Mouse (Mus musculus) kidney, embryonic 16.5 days (tissue): ENCODE results near the gene Eif3b. TPM values are rescaled to one million over a fixed set of nuclear protein-coding genes. Genes with fewer than 3 reads are reported as not detected.
"Not testable (repeated sequence)": the region's sequence is repeated elsewhere in the genome, so short reads cannot be mapped to it uniquely, and the experiment has no call there.

Experiments used
- ATAC-seq: fragments of 200-750 bp; cut with Nextera tagmentation; 2 replicates; pipeline ENCODE4 v1.8.0; 2017; ENCODE audit warnings: moderate TSS enrichment; ENCODE audit not compliant: low FRiP score, low TSS enrichment
- H3K27ac ChIP-seq: fragments of 300-500 bp; sonication (generic); 2 replicates; pipeline ENCODE4 v1.5.1; 2014; ENCODE audit warnings: low read length
- H3K27me3 ChIP-seq: fragments of 300-500 bp; sonication (generic); 2 replicates; pipeline ENCODE4 v1.6.1; 2014; ENCODE audit warnings: low read length, control low read depth, mixed read lengths; ENCODE audit not compliant: insufficient read depth
- H3K36me3 ChIP-seq: fragments of 300-500 bp; sonication (generic); 2 replicates; pipeline ENCODE4 v1.6.1; 2014; ENCODE audit warnings: low read length, control low read depth, mixed read lengths; ENCODE audit not compliant: insufficient read depth
- H3K4me1 ChIP-seq: fragments of 300-500 bp; sonication (generic); 2 replicates; pipeline ENCODE4 v1.6.1; 2014; ENCODE audit warnings: low read length, control low read depth, mixed read lengths; ENCODE audit not compliant: insufficient read depth
- H3K4me2 ChIP-seq: fragments of 300-500 bp; sonication (generic); replicated peaks from 2 replicates; pipeline ENCODE4 v1.6.1; 2014; ENCODE audit warnings: low read depth, low read length
- H3K4me3 ChIP-seq: fragments of 300-500 bp; sonication (generic); 2 replicates; pipeline ENCODE4 v1.5.1; 2014; ENCODE audit warnings: mild to moderate bottlenecking, low read length
- H3K9ac ChIP-seq: fragments of 300-500 bp; sonication (generic); replicated peaks from 2 replicates; pipeline ENCODE4 v1.6.1; 2014; ENCODE audit warnings: low read length
- H3K9me3 ChIP-seq: fragments of 300-500 bp; sonication (generic); 2 replicates; pipeline ENCODE4 v1.6.1; 2016; ENCODE audit warnings: low read length, control low read depth
- WGBS: fragments of 180-500 bp; shearing (Covaris S2); extraction: QIAGEN DNeasy Blood & Tissue Kit; methylation state at CpG from one replicate; pipeline ENCODE4 v1.1.7; 2014; 5-methylcytosine and 5-hydroxymethylcytosine counted together
- microRNA-seq: library from miRNA; unstranded; fragments of <30 nt; microRNA quantifications from one replicate; pipeline ENCODE4, GENCODE M21; 2016
- polyA plus RNA-seq: library from polyadenylated mRNA; unstranded; fragments of >200 nt; fragmentation: Nextera tagmentation; extraction: Ambion mirVana; gene quantifications from 2 replicates; pipeline ENCODE4 v1.2.1, GENCODE M21; 2015

Eif3b gene
- polyA plus RNA-seq, 1 experiment from 2014 or later = 112 TPM

DNA sequence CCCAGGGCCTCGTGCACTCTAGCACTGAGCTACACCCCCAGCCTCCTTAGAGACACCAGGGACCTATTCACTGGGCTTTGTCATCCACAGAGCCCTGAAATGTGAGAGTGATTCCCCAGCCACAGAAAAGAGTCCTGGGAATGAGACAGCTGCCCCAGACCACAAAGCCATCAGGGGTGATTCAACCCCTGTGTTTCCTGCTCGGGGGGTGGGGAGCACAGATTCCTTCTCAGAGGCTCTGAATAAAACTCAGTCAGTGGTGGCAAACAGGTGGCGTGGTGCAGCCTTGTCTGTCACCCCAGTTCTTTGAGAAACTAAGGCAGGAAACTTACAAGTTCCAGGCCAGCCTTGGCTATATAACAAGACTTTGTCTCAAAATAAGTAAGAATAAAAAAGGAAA is 42.3 kb downstream of the Eif3b start:
- Histone ChIP-seq H3K4me3 (no peak overlapping the region), H3K27ac (no peak overlapping the region), H3K9me3 (peaks cover 19% of the 10 kb centered on the region), H3K36me3 (no peaks in the 10 kb centered on the region), H3K9ac (no peak overlapping the region), H3K4me1 (no peaks in the 10 kb centered on the region), H3K4me2 (no peak overlapping the region), H3K27me3 (no peaks in the 10 kb centered on the region)
- 73% methylated on average over 3 of the region's 3 CpGs for WGBS
- no peak for ATAC-seq

DNA sequence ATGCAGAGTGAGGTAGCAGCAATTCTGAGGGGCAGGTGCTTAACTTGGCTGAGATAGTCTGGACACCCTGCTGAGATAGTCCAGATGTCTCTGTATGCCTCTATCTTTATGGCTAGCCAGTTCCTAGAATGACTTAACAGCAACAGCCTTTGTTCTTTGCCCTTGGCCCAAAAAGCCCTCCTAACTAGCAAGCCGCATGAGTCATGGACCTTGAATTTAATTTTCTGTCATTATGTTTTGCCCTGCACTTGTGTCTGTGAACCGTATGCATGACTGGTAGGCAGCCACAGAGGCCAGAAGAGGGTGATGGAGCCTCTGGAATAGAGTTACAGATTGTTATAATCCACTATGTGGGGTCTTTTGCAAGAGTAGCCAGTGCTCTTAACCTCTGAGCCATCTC is 44.0 kb downstream of the Eif3b start:
- peaks cover 19% of the 10 kb centered on the region for H3K9me3 ChIP-seq
- not testable (repeated sequence) for ATAC-seq, H3K4me1 ChIP-seq, H3K36me3 ChIP-seq, H3K27me3 ChIP-seq, H3K4me3 ChIP-seq, H3K4me2 ChIP-seq, H3K9ac ChIP-seq, H3K27ac ChIP-seq
- WGBS = 80% methylated on average over 2 of the region's 2 CpGs

- ATAC-seq = no peak
- H3K4me2 ChIP-seq = no peak overlapping the region
- H3K4me1 ChIP-seq = no peaks in the 10 kb centered on the region
- WGBS = 72% methylated on average over 2 of the region's 2 CpGs
- no peak overlapping the region for H3K27ac ChIP-seq
- H3K9me3 ChIP-seq = peaks cover 19% of the 10 kb centered on the region
- H3K27me3 ChIP-seq = no peaks in the 10 kb centered on the region
- no peaks in the 10 kb centered on the region for H3K36me3 ChIP-seq
- no peak overlapping the region for H3K9ac ChIP-seq
- H3K4me3 ChIP-seq = no peak overlapping the region
These were observed 45.8 kb downstream of the Eif3b start for GRCm38 (mm10) chr5:140464943-140465342.

GRCm38 (mm10) chr5:140472336-140472735 is 53.2 kb downstream of the Eif3b start:
- ATAC-seq = no peak
- H3K4me1 ChIP-seq = no peaks in the 10 kb centered on the region
- no peaks in the 10 kb centered on the region for H3K27me3 ChIP-seq
- no peak overlapping the region for H3K4me3 ChIP-seq
- H3K9me3 ChIP-seq = peaks cover 4% of the 10 kb centered on the region; the same call in 1 of the 2 replicates
- no peak overlapping the region for H3K27ac ChIP-seq
- H3K4me2 ChIP-seq = no peak overlapping the region
- no peaks in the 10 kb centered on the region for H3K36me3 ChIP-seq
- WGBS = 74% methylated on average over 3 of the region's 3 CpGs
- H3K9ac ChIP-seq = no peak overlapping the region

DNA sequence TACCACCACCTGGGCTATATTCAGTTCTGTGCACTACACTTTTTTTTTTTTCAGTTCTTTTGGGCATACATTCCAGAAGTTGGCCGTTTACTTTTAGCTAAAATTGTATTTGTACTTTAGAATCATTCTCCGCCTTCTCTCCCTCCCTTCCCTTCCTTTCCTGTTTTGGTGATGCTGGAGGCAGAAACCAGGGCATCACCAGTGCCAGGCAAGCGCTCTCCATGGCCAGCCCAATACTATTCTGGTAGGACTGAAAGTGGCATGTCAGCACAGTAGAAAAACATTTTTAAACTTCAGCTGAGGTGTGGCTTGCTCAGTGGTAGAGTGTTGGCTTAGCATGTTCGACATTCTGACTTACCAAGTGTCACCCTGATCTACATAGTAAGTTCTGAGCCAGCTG is 62.3 kb downstream of the Eif3b start:
- no peaks in the 10 kb centered on the region for H3K36me3 ChIP-seq
- H3K9ac ChIP-seq = no peak overlapping the region
- ATAC-seq = no peak
- no peak overlapping the region for H3K4me3 ChIP-seq
- H3K4me1 ChIP-seq = no peaks in the 10 kb centered on the region
- no peak overlapping the region for H3K4me2 ChIP-seq
- WGBS = 73% methylated on average over 4 of the region's 4 CpGs
- no peaks in the 10 kb centered on the region for H3K27me3 ChIP-seq
- 0 out of 2 replicates have a peak, but pooled peaks cover 5% of the 10 kb centered on the region for H3K9me3 ChIP-seq
- no peak overlapping the region for H3K27ac ChIP-seq

DNA sequence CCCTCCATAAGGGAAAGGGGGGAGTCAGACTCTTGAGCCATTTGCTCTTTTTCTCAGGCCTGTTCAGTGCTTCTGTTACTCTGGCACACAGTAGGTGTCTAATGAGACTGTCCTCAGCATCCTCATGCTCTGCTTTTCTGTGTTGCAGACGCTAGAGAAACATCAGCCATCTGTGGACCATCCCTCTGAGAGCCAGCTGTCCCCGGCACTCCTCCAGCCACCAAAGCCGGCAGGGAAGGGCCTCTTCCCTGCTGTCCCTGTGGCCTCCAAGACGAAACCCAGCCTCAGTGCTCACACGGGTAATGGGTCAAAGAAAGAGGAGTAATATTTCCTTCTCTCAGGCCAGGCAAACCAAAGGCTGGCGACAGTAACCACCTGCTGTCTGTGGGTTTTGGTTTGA is 72.0 kb downstream of the Eif3b start:
- H3K9ac ChIP-seq = no peak overlapping the region
- ATAC-seq = no peak
- no peak overlapping the region for H3K4me2 ChIP-seq
- 49% methylated on average over 6 of the region's 6 CpGs for WGBS
- H3K4me3 ChIP-seq = no peak overlapping the region
- H3K27ac ChIP-seq = no peak overlapping the region
- H3K4me1 ChIP-seq = peaks cover 2% of the 10 kb centered on the region; the same call in 1 of the 2 replicates
- no peaks in the 10 kb centered on the region for H3K9me3 ChIP-seq
- peaks cover 6% of the 10 kb centered on the region for H3K27me3 ChIP-seq
- no peaks in the 10 kb centered on the region for H3K36me3 ChIP-seq

DNA sequence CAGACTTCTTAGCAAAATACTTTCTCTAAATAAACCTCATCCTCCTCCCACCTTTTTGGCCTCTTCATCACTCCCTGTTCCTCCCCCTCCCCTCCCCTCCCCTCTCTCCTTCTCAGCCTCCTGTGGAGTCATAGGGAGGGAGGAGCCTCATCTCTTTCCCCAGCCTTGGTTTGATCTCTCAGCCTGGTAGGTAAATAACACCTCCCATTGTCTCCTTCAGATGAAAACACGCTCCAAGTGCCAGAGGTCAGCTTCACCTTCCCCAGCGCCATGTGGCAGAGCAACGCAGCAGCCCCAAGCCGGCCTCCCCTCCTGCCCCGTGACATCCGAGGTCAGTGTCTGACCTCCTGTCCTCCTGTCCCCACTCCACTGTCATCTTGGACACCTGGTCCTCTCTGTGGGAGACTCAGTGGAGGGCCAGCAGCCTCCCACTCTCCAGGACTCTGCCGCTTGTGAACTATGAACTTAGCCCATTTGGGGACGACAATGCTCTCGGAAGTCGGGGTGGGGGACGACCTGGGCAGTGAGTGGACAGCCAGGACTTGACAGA is 73.6 kb downstream of the Eif3b start:
- H3K27me3 ChIP-seq = peaks cover 6% of the 10 kb centered on the region; the same call in 1 of the 2 replicates
- H3K36me3 ChIP-seq = no peaks in the 10 kb centered on the region
- no peak for ATAC-seq
- no peaks in the 10 kb centered on the region for H3K9me3 ChIP-seq
- 9% methylated on average over 11 of the region's 11 CpGs for WGBS
- H3K4me2 ChIP-seq = no peak overlapping the region
- H3K9ac ChIP-seq = no peak overlapping the region
- no peak overlapping the region for H3K27ac ChIP-seq
- H3K4me1 ChIP-seq = peaks cover 2% of the 10 kb centered on the region; the same call in 1 of the 2 replicates
- no peak overlapping the region for H3K4me3 ChIP-seq

Small RNA genes lying within 50 kb of the gene (microRNA-seq; reads per million reads assigned to microRNA genes)
- gene Mir7038 = not detected

Other genes starting within 250 kb of the Eif3b start
- gene Mad1l1, start 97.8 kb upstream of the Eif3b start, polyA plus RNA-seq = 51.6 and 52.4 TPM in 2 replicates
- gene Nudt1, start 97.7 kb upstream of the Eif3b start, polyA plus RNA-seq = 55.2 and 58.1 TPM in 2 replicates
- gene Mrm2, start 87.4 kb upstream of the Eif3b start, polyA plus RNA-seq = 22.0 and 23.9 TPM in 2 replicates
- 31.9 and 32.4 TPM in 2 replicates for gene Snx8, start 30.1 kb upstream of the Eif3b start, polyA plus RNA-seq
- gene Gm4869, start 26.3 kb downstream of the Eif3b start, polyA plus RNA-seq = not detected in 2 replicates
- 24.1 and 25.7 TPM in 2 replicates for gene Chst12, start 86.2 kb downstream of the Eif3b start, polyA plus RNA-seq
- 0.27 TPM in 1 of 2 replicates, not detected in the other for gene Grifin, start 145.7 kb downstream of the Eif3b start, polyA plus RNA-seq
- 36.3 and 38.9 TPM in 2 replicates for gene Lfng, start 188.0 kb downstream of the Eif3b start, polyA plus RNA-seq
- gene Ttyh3, start 229.7 kb downstream of the Eif3b start, polyA plus RNA-seq = 28.4 and 31.3 TPM in 2 replicates